Mouse (Mus musculus): ENCODE results near the gene Tsen2. TPM values are rescaled to one million over a fixed set of nuclear protein-coding genes. Genes with fewer than 3 reads are reported as not detected.

Tsen2 gene
- total RNA-seq, 2 experiments from 2014 or later = 26.2 to 27.1 TPM

- H3K27ac ChIP-seq = peak overlapping the region; percentile 86; the same call in 1 of the 2 replicates
- no peak for DNase-seq (ENCODE audit: low spot score in 2 of 2)
- TF ChIP-seq CTCF (conservative IDR thresholded peaks at IDR 0.05) = no peak
- no peak overlapping the region for H3K4me3 ChIP-seq
Measured at GRCm38 (mm10) chr6:115519275-115519699, 25.2 kb upstream of the Tsen2 start.

- Histone ChIP-seq H3K27ac (no peak overlapping the region), H3K4me3 (no peak overlapping the region)
- DNase-seq (ENCODE audit: low spot score in 2 of 2) = no peak
- no peak for TF ChIP-seq CTCF (conservative IDR thresholded peaks at IDR 0.05)
Measured at GRCm38 (mm10) chr6:115521923-115522322, 22.5 kb upstream of the Tsen2 start.

GRCm38 (mm10) chr6:115522691-115523146 lies 21.7 kb upstream of the Tsen2 start:
- H3K27ac ChIP-seq = peak overlapping the region; percentile 65; the same call in 1 of the 2 replicates
- no peak for TF ChIP-seq CTCF (conservative IDR thresholded peaks at IDR 0.05)
- DNase-seq (ENCODE audit: low spot score in 2 of 2) = no peak

GRCm38 (mm10) chr6:115523201-115523600 lies 21.3 kb upstream of the Tsen2 start:
- Histone ChIP-seq H3K4me3 (no peak overlapping the region), H3K27ac (peak overlapping the region; percentile 65)
- TF ChIP-seq CTCF (conservative IDR thresholded peaks at IDR 0.05) = no peak
- DNase-seq (ENCODE audit: low spot score in 2 of 2) = peak; percentile 58 to 63

More at GRCm38 (mm10) chr6:115522691-115523146, 21.7 kb upstream of the Tsen2 start:
- no peak overlapping the region for H3K4me3 ChIP-seq

GRCm38 (mm10) chr6:115524449-115524990 lies 19.9 kb upstream of the Tsen2 start:
- Histone ChIP-seq H3K27ac (no peak overlapping the region), H3K4me3 (no peak overlapping the region)
- TF ChIP-seq CTCF (conservative IDR thresholded peaks at IDR 0.05) = no peak
- DNase-seq (ENCODE audit: low spot score in 2 of 2) = no peak

- DNase-seq (ENCODE audit: low spot score in 2 of 2) = no peak
- no peak overlapping the region for H3K4me3 ChIP-seq
- no peak for TF ChIP-seq CTCF (conservative IDR thresholded peaks at IDR 0.05)
- H3K27ac ChIP-seq = no peak overlapping the region
Measured at GRCm38 (mm10) chr6:115527418-115527817, 17.0 kb upstream of the Tsen2 start.

- Histone ChIP-seq H3K4me3 (no peak overlapping the region), H3K27ac (no peak overlapping the region)
- TF ChIP-seq CTCF (conservative IDR thresholded peaks at IDR 0.05) = no peak
- DNase-seq (ENCODE audit: low spot score in 2 of 2) = no peak
Measured at GRCm38 (mm10) chr6:115528372-115528771, 16.1 kb upstream of the Tsen2 start.

GRCm38 (mm10) chr6:115534617-115535016 lies 9.8 kb upstream of the Tsen2 start:
- TF ChIP-seq CTCF (conservative IDR thresholded peaks at IDR 0.05) = no peak
- peak in 1 of 2 experiments; percentile 23 for DNase-seq (ENCODE audit: low spot score in 2 of 2)
- Histone ChIP-seq H3K4me3 (no peak overlapping the region), H3K27ac (0 out of 2 replicates have a peak overlapping the region, but pooled peaks have one; percentile 28)

- no peak for DNase-seq (ENCODE audit: low spot score in 2 of 2)
- no peak for TF ChIP-seq CTCF (conservative IDR thresholded peaks at IDR 0.05)
- H3K4me3 ChIP-seq = no peak overlapping the region
- no peak overlapping the region for H3K27ac ChIP-seq
Measured at GRCm38 (mm10) chr6:115536169-115536568, 8.3 kb upstream of the Tsen2 start.

GRCm38 (mm10) chr6:115538645-115539429 lies 5.6 kb upstream of the Tsen2 start:
- 0 out of 2 replicates have a peak overlapping the region, but pooled peaks have one; percentile 19 for H3K27ac ChIP-seq
- DNase-seq (ENCODE audit: low spot score in 2 of 2) = peak; percentile 76 to 86

GRCm38 (mm10) chr6:115541676-115542275 lies 2.7 kb upstream of the Tsen2 start:
- no peak for DNase-seq (ENCODE audit: low spot score in 2 of 2)
- no peak overlapping the region for H3K27ac ChIP-seq
- no peak for TF ChIP-seq CTCF (conservative IDR thresholded peaks at IDR 0.05)
- no peak overlapping the region for H3K4me3 ChIP-seq

More at GRCm38 (mm10) chr6:115538645-115539429, 5.6 kb upstream of the Tsen2 start:
- peak; percentile 93 for TF ChIP-seq CTCF (conservative IDR thresholded peaks at IDR 0.05)
- peak overlapping the region; percentile 39 for H3K4me3 ChIP-seq

GRCm38 (mm10) chr6:115542341-115542740 lies 2.1 kb upstream of the Tsen2 start:
- DNase-seq (ENCODE audit: low spot score in 2 of 2) = no peak
- no peak overlapping the region for H3K27ac ChIP-seq
- TF ChIP-seq CTCF (conservative IDR thresholded peaks at IDR 0.05) = no peak
- H3K4me3 ChIP-seq = no peak overlapping the region

GRCm38 (mm10) chr6:115546276-115546675 lies 1.8 kb downstream of the Tsen2 start:
- TF ChIP-seq CTCF (conservative IDR thresholded peaks at IDR 0.05) = peak; percentile 71
- Histone ChIP-seq H3K4me3 (no peak overlapping the region), H3K27ac (no peak overlapping the region)
- peak in 1 of 2 experiments; percentile 29 for DNase-seq (ENCODE audit: low spot score in 2 of 2)
